Mouse (Mus musculus): ENCODE results near the gene Cd300ld2.

DNA sequence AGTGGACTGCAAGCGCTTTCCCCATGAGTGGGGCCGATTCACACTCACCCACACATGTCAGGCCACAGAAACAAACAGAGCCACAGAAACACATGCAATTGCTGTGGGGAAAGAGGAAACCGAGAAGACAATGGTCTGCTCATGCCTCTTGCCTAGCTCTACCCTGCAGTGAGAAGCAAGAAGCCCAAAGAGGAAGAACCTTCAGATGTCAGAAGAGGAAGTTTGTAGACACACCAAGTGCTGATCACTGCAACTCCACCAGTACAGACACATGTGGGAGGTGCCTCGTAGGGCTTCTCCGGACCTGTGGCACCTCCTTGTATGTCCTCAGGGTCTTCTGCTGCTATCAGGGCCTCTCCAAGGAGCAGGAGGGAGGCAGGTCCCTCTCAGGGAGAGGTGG is 11.9 kb downstream of the Cd300ld2 start:
- TF ChIP-seq MEF2A (IDR thresholded peaks at IDR 0.05; ENCODE audit: extremely low read depth, insufficient replicate concordance, low read depth, low read length, poor library complexity, severe bottlenecking) (no peak), ZMIZ1 (IDR thresholded peaks at IDR 0.05; ENCODE audit: low read depth, low read length) (no peak), CTCF (IDR thresholded peaks at IDR 0.05 in 2 of 3, conservative IDR thresholded peaks at IDR 0.05 in 1 of 3; ENCODE audit: control insufficient read depth in 1 of 3, insufficient read depth in 1 of 3, low read depth in 2 of 3, low read length in 3 of 3, poor library complexity in 1 of 3, severe bottlenecking in 1 of 3) (no peak), E2F4 (IDR thresholded peaks at IDR 0.05; ENCODE audit: borderline replicate concordance, low read depth, low read length) (no peak), RAD21 (IDR thresholded peaks at IDR 0.05; ENCODE audit: low read depth, low read length) (no peak), EP300 (IDR thresholded peaks at IDR 0.05; ENCODE audit: low read depth in 1 of 2, low read length in 2 of 2) (no peak), ZNF384 (IDR thresholded peaks at IDR 0.05; ENCODE audit: low read depth, low read length) (no peak)

Measured in MEL (cell line).